Mouse (Mus musculus) gastrocnemius, adult 18-20 months (tissue): ENCODE measurements at regions not wholly inside any gene's neighbourhood (a gene's known extent, or its start where the extent isn't known, plus 50 kb on each side); places are given as distances from the start of the nearest gene placed in this dataset.

Source experiments
- DNase-seq: peaks from one replicate; pipeline ENCODE4 v3.0.0; 2021; ENCODE audit warnings: low spot score

GRCm38 (mm10) chr10:16714526-16714925 lies 1008.5 kb upstream of the Cited2 start:
- no peak for DNase-seq

- DNase-seq = no peak
Observed at GRCm38 (mm10) chr10:16742246-16742645, 980.8 kb upstream of the Cited2 start.

GRCm38 (mm10) chr10:16751546-16751945 lies 971.5 kb upstream of the Cited2 start:
- DNase-seq = no peak

GRCm38 (mm10) chr10:16789641-16790243 lies 933.3 kb upstream of the Cited2 start:
- DNase-seq = peak; percentile 34

- no peak for DNase-seq
Observed at GRCm38 (mm10) chr10:16803978-16804377, 919.0 kb upstream of the Cited2 start.

GRCm38 (mm10) chr10:16810716-16811115 lies 912.3 kb upstream of the Cited2 start:
- no peak for DNase-seq

- DNase-seq = no peak
Observed at GRCm38 (mm10) chr10:16814013-16814412, 909.0 kb upstream of the Cited2 start.

- no peak for DNase-seq
Observed at GRCm38 (mm10) chr10:16861534-16861933, 861.5 kb upstream of the Cited2 start.

GRCm38 (mm10) chr10:16866914-16867313 lies 856.1 kb upstream of the Cited2 start:
- no peak for DNase-seq

- no peak for DNase-seq
Observed at GRCm38 (mm10) chr10:16874131-16874530, 848.9 kb upstream of the Cited2 start.

GRCm38 (mm10) chr10:16878197-16878596 lies 844.8 kb upstream of the Cited2 start:
- DNase-seq = no peak

- no peak for DNase-seq
Observed at GRCm38 (mm10) chr10:16893316-16893715, 829.7 kb upstream of the Cited2 start.

GRCm38 (mm10) chr10:16895332-16895731 lies 827.7 kb upstream of the Cited2 start:
- DNase-seq = no peak

GRCm38 (mm10) chr10:16922888-16923287 lies 800.1 kb upstream of the Cited2 start:
- DNase-seq = no peak

- DNase-seq = no peak
Observed at GRCm38 (mm10) chr10:16923851-16924250, 799.2 kb upstream of the Cited2 start.

- DNase-seq = no peak
Observed at GRCm38 (mm10) chr10:16937705-16938104, 785.3 kb upstream of the Cited2 start.

- no peak for DNase-seq
Observed at GRCm38 (mm10) chr10:16951636-16952035, 771.4 kb upstream of the Cited2 start.

- no peak for DNase-seq
Observed at GRCm38 (mm10) chr10:16960971-16961370, 762.0 kb upstream of the Cited2 start.

- DNase-seq = no peak
Observed at GRCm38 (mm10) chr10:16962463-16962862, 760.6 kb upstream of the Cited2 start.

GRCm38 (mm10) chr10:16978770-16979169 lies 744.2 kb upstream of the Cited2 start:
- DNase-seq = no peak

GRCm38 (mm10) chr10:16990227-16990626 lies 732.8 kb upstream of the Cited2 start:
- no peak for DNase-seq

GRCm38 (mm10) chr10:16993789-16994188 lies 729.2 kb upstream of the Cited2 start:
- DNase-seq = no peak

GRCm38 (mm10) chr10:16994526-16994925 lies 728.5 kb upstream of the Cited2 start:
- peak; percentile 9 for DNase-seq

GRCm38 (mm10) chr10:16995010-16995409 lies 728.0 kb upstream of the Cited2 start:
- no peak for DNase-seq
